Mouse (Mus musculus) frontal cortex, postnatal 10 days (tissue): ENCODE measurements around the gene Kcnj6.
A peak's percentile ranks its signal among the peaks of the same experiment; 100 is the strongest.

Experiments
- DNase-seq, 2 experiments: peaks; one replicate each; pipeline ENCODE4 v3.0.0; 2022; ENCODE audit warnings: low spot score in 2 of 2, mixed read lengths in 1 of 2

The Kcnj6 gene

GRCm38 (mm10) chr16:94931343-94932301 is 65.9 kb downstream of the Kcnj6 start:
- peak in 1 of 2 experiments; percentile 29 for DNase-seq

- no peak for DNase-seq
Observed at GRCm38 (mm10) chr16:94925364-94925763, 72.1 kb downstream of the Kcnj6 start.

- DNase-seq, result peak; percentile 25 to 28
Observed at GRCm38 (mm10) chr16:94919177-94919576, 78.3 kb downstream of the Kcnj6 start.

- no peak for DNase-seq
Observed at GRCm38 (mm10) chr16:94906026-94906425, 91.5 kb downstream of the Kcnj6 start.

- DNase-seq, result no peak
Observed at GRCm38 (mm10) chr16:94898832-94899231, 98.7 kb downstream of the Kcnj6 start.

GRCm38 (mm10) chr16:94892162-94892650 is 105.3 kb downstream of the Kcnj6 start:
- no peak for DNase-seq

- DNase-seq, result no peak
Observed at GRCm38 (mm10) chr16:94890581-94890980, 106.9 kb downstream of the Kcnj6 start.

- DNase-seq, result no peak
Observed at GRCm38 (mm10) chr16:94890056-94890455, 107.4 kb downstream of the Kcnj6 start.

- DNase-seq, result no peak
Observed at GRCm38 (mm10) chr16:94888554-94888953, 108.9 kb downstream of the Kcnj6 start.

GRCm38 (mm10) chr16:94886398-94886797 is 111.1 kb downstream of the Kcnj6 start:
- DNase-seq, result no peak

- DNase-seq, result peak; percentile 36 to 44
Observed at GRCm38 (mm10) chr16:94885062-94885461, 112.4 kb downstream of the Kcnj6 start.

GRCm38 (mm10) chr16:94883909-94884308 is 113.6 kb downstream of the Kcnj6 start:
- no peak for DNase-seq

- no peak for DNase-seq
Observed at GRCm38 (mm10) chr16:94883196-94883595, 114.3 kb downstream of the Kcnj6 start.

GRCm38 (mm10) chr16:94882111-94882510 is 115.4 kb downstream of the Kcnj6 start:
- peak in 1 of 2 experiments; percentile 35 for DNase-seq

GRCm38 (mm10) chr16:94872614-94873272 is 124.8 kb downstream of the Kcnj6 start:
- DNase-seq, result no peak

- no peak for DNase-seq
Observed at GRCm38 (mm10) chr16:94868354-94868753, 129.1 kb downstream of the Kcnj6 start.

- DNase-seq, result no peak
Observed at GRCm38 (mm10) chr16:94866300-94866956, 131.1 kb downstream of the Kcnj6 start.

GRCm38 (mm10) chr16:94865796-94866195 is 131.7 kb downstream of the Kcnj6 start:
- DNase-seq, result no peak

GRCm38 (mm10) chr16:94865101-94865500 is 132.4 kb downstream of the Kcnj6 start:
- no peak for DNase-seq

GRCm38 (mm10) chr16:94863475-94863874 is 134.0 kb downstream of the Kcnj6 start:
- DNase-seq, result no peak

- no peak for DNase-seq
Observed at GRCm38 (mm10) chr16:94855990-94856389, 141.5 kb downstream of the Kcnj6 start.
